Mouse (Mus musculus) bone marrow macrophage, adult 2 months (primary cell): ENCODE data around the gene Fam160a1.

Experiments used
- CTCF ChIP-seq: IDR thresholded peaks from 2 replicates; pipeline ENCODE4 v1.5.1; 2012; ENCODE audit warnings: low read depth, mild to moderate bottlenecking, low read length, moderate library complexity
- POLR2A ChIP-seq: IDR thresholded peaks from 2 replicates; pipeline ENCODE4 v1.6.1; 2012; ENCODE audit warnings: mild to moderate bottlenecking, low read depth, low read length, borderline replicate concordance

DNA sequence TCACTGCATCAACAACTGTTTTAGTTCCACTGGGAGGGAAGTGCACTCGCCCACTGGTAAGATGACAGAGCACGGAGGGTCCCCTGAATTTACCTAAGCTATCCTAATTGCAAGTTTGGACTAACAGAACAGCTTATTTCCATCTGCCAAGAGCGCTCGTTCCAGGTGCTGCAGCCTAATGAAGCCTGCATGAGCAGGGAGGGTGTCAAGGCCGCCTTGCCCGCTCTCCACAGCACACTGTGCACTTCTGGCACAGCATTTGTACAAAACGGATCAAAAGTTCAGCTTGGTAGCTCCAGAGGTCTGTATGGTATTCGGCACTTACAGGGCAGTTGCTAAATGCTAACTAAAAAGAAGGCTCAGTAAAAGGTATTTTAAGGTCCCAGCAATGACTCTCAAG, 30.6 kb downstream of the Fam160a1 start:
- TF ChIP-seq POLR2A (no peak), CTCF (no peak)
